Mouse (Mus musculus): Measurements from ENCODE around the gene Tinagl1.

- no peak for TF ChIP-seq ZNF384 (IDR thresholded peaks at IDR 0.05; ENCODE audit: low read depth, low read length)
- TF ChIP-seq MAFK (IDR thresholded peaks at IDR 0.05; ENCODE audit: insufficient read depth, low read depth, low read length) = no peak
- TF ChIP-seq HCFC1 (IDR thresholded peaks at IDR 0.05; ENCODE audit: borderline replicate concordance, insufficient read depth, low read length) = no peak
- no peak for TF ChIP-seq CHD2 (IDR thresholded peaks at IDR 0.05; ENCODE audit: low read depth, low read length)
- TF ChIP-seq ZC3H11A (IDR thresholded peaks at IDR 0.05; ENCODE audit: borderline replicate concordance, low read depth, low read length) = no peak
Measured at GRCm38 (mm10) chr4:130213197-130213596, 38.3 kb upstream of the Tinagl1 start.
